Mouse (Mus musculus) left cerebral cortex, postnatal 25 days (tissue): Measurements from ENCODE around the gene Bcl2a1c. TPM values are rescaled to one million over a fixed set of nuclear protein-coding genes. Genes with fewer than 3 reads are reported as not detected.
"Not testable (repeated sequence)": the region's sequence is repeated elsewhere in the genome, so short reads cannot be mapped to it uniquely, and the experiment has no call there.

ENCODE experiments used
- DNase-seq, 2 experiments: peaks; one replicate each; pipeline ENCODE4 v3.0.0; 2022; ENCODE audit warnings: low spot score in 2 of 2, mixed read lengths in 1 of 2
- intact Hi-C: fragments of 180-260 bp; cut with DNase I; formaldehyde crosslinking; loops from one replicate; pipeline ENCODE4 v1.15.1; 2025
- total RNA-seq, 2 experiments: library from RNA; stranded (reverse); gene quantifications; 2 replicates each; pipeline ENCODE4 v1.2.3; 2021

Gene Bcl2a1c
- total RNA-seq = not detected

GRCm38 (mm10) chr9:114329855-114330254, at the start of gene Bcl2a1c:
TSS of gene Bcl2a1c (plus strand) at chr9:114330135.
- intact Hi-C loops, DNase-seq: not testable (repeated sequence)

DNA sequence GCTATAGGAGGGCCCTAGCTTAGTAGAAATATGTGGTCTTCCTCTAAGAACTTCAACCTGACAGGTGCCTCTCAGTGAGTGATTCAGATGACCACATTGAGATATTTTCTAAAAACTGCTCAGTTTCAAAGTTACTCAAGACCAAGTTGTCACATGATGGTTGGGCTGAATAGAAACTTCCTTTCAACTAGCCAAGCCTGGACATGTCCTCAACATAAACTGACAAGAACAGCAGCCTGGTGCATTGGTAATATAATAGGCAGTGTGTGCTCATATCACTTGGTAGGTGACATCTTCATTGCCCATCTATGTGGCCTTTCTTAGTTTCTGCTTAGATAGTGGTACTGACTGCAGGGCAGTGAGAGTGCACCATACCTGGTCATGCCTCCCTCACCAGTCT, 24.0 kb upstream of the Bcl2a1c start:
- intact Hi-C loops, DNase-seq: not testable (repeated sequence)

- DNase-seq, intact Hi-C loops: not testable (repeated sequence)
Observed at GRCm38 (mm10) chr9:114311752-114312151, 18.2 kb upstream of the Bcl2a1c start.

DNA sequence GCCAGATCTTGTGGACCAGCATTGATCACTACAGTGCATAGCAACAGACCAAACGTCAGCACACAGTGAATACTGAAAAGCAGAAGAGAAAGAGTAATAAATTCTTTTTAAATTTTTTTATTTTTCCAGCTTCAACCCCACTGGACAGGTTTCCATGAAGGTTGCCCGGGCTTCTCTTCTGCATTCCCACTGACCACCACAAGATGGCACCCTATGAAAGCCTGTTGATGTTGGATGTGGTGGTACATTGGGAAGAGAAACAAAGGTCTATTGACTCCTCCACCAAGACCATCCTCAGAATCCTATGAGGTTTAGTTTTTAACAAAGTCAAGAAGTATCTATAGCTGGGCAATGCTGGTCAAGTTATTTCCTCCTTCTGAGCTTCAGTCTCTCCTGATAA, 11.9 kb upstream of the Bcl2a1c start:
- intact Hi-C loops = loop anchor here (2.0 to 5.0 kb wide), 2 partner anchors 63 to 179 kb away; no protein-coding TSS in a partner anchor
- peak; percentile 58 to 60 for DNase-seq

GRCm38 (mm10) chr9:114326011-114326748, 3.8 kb upstream of the Bcl2a1c start:
- no peak for DNase-seq
- intact Hi-C loops = no loop called here

DNA sequence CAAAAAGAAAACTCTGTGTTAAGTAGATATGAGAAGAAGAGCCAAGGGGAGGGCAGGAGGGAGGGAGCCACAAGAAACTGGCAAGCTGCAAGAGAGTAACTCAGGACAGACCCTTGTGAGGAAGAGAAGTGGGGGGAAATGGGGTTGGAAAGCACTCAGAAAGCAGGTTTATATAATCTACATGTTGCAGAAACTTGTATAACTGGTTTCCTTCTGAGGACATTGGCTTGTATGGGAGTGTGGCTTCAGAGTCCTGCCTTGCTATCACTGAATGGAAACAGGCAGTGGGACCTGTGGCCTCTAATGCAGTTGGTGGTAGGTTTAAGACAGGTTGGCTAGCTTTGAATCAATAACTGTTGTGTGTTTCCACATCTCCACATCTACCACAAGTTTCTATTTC, 1.6 kb upstream of the Bcl2a1c start:
- DNase-seq, intact Hi-C loops: not testable (repeated sequence)

DNA sequence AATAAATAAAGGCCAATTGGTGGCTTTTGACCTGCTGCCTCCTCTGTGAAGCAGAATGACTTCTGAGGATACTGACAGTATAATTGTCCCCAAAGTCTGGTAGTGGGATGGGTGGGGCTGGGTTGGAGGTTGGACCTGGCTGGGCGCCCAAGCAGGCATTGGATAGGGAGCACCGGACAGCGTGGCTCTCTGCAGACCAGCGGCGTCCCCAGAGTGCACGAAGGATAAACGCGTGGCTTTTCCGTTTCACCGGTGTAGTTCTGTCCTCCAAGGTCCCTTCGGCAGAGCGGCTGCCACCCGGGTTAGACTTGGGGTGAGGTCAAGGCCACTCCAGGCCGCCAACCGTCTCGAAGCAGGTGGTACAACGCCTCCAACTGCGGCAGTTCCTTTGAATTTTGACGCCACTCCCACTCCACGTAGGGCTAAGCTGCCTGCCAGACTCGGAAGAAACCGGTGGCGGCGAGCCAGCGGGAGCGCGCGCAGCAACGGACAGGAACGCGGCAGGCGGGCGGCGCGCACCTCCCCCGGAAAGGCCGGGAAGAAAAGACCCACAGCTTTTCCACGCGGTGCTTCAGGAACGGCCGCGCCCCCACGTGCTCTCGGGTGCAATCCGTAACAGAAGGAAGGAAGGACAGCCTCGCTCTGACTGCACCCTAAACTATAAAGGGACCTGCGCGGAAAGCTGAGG, 38.0 kb downstream of the Bcl2a1c start:
- intact Hi-C loops = no loop called here
- peak; percentile 85 to 91 for DNase-seq

DNA sequence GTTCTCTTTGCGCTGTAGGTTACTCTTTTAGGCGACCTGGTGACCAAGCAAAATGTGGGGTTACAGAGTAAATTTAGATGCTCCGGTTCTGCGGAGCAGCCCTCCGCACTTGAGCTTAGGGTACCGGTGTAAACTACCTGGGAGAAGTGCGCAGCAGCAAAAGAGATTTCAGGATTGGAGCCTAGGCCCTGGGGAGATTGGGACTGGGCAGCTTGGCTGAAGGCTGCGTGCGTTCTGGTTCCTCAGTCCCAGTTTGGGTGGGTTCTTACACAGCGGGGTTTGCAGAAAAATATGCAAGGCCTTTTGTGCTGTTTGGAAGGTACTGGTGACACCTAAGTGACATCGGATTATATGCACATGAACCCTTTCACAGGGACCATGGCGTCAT, 38.5 kb downstream of the Bcl2a1c start:
- intact Hi-C loops = no loop called here
- DNase-seq = no peak

GRCm38 (mm10) chr9:114369389-114369788, 39.5 kb downstream of the Bcl2a1c start:
- DNase-seq, intact Hi-C loops: not testable (repeated sequence)

- DNase-seq = not testable (repeated sequence)
- intact Hi-C loops = loop anchor here (2.0 kb wide), 1 partner anchor 281 kb away; no protein-coding TSS in a partner anchor
Observed at GRCm38 (mm10) chr9:114371717-114372116, 41.8 kb downstream of the Bcl2a1c start.

DNA sequence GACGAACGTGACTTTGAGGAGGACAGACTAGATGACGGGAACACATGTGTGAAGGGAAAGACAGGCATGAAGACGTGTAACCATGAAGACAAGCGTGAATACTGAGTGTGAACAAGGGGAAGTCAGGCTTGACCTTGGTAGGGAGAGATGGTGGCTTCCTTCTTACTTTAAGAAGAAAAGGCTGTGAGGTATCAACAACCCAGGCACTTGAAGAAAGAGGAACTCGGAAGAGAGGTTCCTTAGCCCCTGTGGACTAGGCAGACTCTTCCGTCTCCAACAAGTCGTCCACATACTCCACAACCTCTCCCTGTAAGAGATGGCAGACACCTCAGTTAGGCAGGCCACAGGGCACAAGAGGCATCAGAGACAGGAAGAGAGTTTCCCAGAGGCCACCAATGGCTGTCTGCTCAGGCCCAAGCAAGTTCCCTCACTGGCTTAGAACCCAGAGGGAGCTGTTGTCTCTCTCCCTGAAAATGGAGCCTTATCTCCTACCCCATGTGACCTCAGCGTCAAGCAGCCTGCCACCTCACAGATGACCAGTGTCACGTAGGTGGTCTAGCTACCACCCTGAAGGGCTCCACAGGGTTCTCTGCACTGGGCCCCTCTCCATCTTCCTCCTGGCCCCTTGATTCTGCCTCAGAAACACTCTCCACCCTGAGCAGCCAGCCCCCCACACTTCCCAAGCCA, 45.5 kb downstream of the Bcl2a1c start:
- no peak for DNase-seq
- intact Hi-C loops = no loop called here

GRCm38 (mm10) chr9:114377168-114377567, 47.2 kb downstream of the Bcl2a1c start:
- intact Hi-C loops = no loop called here
- no peak for DNase-seq

GRCm38 (mm10) chr9:114379871-114380270, 49.9 kb downstream of the Bcl2a1c start:
- DNase-seq = no peak
- intact Hi-C loops = loop anchor here (2.0 to 5.0 kb wide), 2 partner anchors 61 to 388 kb away; no protein-coding TSS in a partner anchor

Other genes with a start within 250 kb of the Bcl2a1c start
- gene Crtap, start 60.5 kb downstream of the Bcl2a1c start, total RNA-seq = 1 to 10 TPM; 5.9 to 7.1 TPM
- 10 to 100 TPM; 22.2 to 24.4 TPM for gene Glb1, start 70.9 kb downstream of the Bcl2a1c start, total RNA-seq
- gene Tmppe, start 71.0 kb downstream of the Bcl2a1c start, total RNA-seq = 10 to 100 TPM in 1 of 2 experiments, 1 to 10 TPM in 1; 9.7 to 10.8 TPM
- not detected for gene Ccr4, start 174.8 kb downstream of the Bcl2a1c start, total RNA-seq
- gene C130032M10Rik, start 185.6 kb downstream of the Bcl2a1c start, total RNA-seq = not detected
- gene Trim71, start 234.2 kb downstream of the Bcl2a1c start, total RNA-seq = under 1 TPM; 0.69 TPM